Mouse (Mus musculus): ENCODE data around the gene Ddi2. TPM values are rescaled to one million over a fixed set of nuclear protein-coding genes. Genes with fewer than 3 reads are reported as not detected.
"Not testable (repeated sequence)": the region's sequence is repeated elsewhere in the genome, so short reads cannot be mapped to it uniquely, and the experiment has no call there.

Ddi2 gene
- total RNA-seq (2022) = 10 to 100 TPM; 53.9 to 63.4 (median 56.8) TPM

GRCm38 (mm10) chr4:141722731-141723672 lies at the start of gene Ddi2:
TSS of gene Ddi2 (minus strand) at chr4:141723419.
- DNase-seq (ENCODE audit: low spot score in 2 of 2) = peak; percentile 85 to 87

- DNase-seq (ENCODE audit: low spot score in 2 of 2) = not testable (repeated sequence)
These were observed 49.8 kb upstream of the Ddi2 start for GRCm38 (mm10) chr4:141773019-141773418.

DNA sequence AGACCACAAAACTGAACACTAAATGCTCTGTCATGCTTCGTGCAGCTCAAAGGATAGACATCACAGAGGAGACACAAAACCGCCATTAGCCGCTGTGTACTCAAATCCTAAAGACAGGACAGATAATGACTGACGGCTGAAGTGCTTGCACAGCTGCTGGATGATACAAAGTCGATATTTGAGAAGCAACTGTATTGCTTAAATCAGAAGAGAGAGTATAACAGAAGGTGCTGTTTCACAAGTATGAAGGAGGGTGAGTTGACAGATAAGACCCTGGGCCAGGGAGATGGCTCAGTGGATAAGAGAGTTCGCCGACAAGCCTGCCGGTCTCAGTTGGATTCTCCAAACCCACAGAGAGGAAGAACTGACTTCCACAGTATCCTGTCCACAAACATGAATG lies 48.6 kb upstream of the Ddi2 start:
- no peak for DNase-seq (ENCODE audit: low spot score in 2 of 2)

- no peak for DNase-seq (ENCODE audit: low spot score in 2 of 2)
These were observed 46.4 kb upstream of the Ddi2 start for GRCm38 (mm10) chr4:141769501-141770160.

GRCm38 (mm10) chr4:141767353-141768036 lies 44.3 kb upstream of the Ddi2 start:
- no peak for DNase-seq (ENCODE audit: low spot score in 2 of 2)

GRCm38 (mm10) chr4:141766668-141767352 lies 43.6 kb upstream of the Ddi2 start:
- no peak for DNase-seq (ENCODE audit: low spot score in 2 of 2)

DNA sequence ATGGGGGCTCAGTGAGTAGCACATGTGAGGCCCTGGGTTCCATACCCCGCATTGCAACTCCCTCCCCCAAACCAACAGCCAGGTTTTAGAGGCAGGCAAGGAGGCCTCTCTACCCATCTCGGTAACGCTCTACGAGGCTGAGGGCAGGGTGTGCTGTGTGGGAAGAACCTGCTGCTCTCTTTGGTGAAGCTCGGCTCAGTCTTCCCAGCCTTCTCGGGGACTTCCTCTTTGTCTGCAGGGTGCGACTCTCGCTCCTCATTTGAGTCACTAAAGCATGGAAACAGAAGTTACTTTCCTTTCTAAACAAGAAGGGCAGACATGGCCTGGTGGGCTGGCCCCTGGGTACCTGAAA lies 43.1 kb upstream of the Ddi2 start:
- no peak for DNase-seq (ENCODE audit: low spot score in 2 of 2)

- DNase-seq (ENCODE audit: low spot score in 2 of 2) = no peak
These were observed 41.8 kb upstream of the Ddi2 start for GRCm38 (mm10) chr4:141765008-141765407.

- no peak for DNase-seq (ENCODE audit: low spot score in 2 of 2)
These were observed 40.3 kb upstream of the Ddi2 start for GRCm38 (mm10) chr4:141763476-141763875.

- DNase-seq (ENCODE audit: low spot score in 2 of 2) = no peak
These were observed 38.9 kb upstream of the Ddi2 start for GRCm38 (mm10) chr4:141762102-141762598.

DNA sequence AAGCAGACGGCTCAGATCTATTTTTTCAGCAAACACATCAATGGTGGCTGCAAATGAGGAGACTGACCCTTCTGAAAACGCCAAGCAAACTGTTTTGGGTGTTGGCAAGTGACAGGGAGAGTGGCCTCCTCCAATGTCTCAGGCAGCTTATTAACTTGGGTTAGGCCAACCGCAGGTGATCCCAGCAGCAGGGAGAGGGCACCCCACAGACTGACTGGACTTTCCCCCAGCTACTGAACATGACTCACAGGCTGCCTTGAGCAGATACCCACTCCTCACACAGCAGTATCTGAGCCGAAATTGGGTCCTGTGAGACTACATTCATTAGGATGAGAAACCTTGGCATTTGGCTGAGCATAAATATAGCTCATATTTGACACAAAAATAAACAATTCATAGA lies 37.7 kb upstream of the Ddi2 start:
- no peak for DNase-seq (ENCODE audit: low spot score in 2 of 2)

DNA sequence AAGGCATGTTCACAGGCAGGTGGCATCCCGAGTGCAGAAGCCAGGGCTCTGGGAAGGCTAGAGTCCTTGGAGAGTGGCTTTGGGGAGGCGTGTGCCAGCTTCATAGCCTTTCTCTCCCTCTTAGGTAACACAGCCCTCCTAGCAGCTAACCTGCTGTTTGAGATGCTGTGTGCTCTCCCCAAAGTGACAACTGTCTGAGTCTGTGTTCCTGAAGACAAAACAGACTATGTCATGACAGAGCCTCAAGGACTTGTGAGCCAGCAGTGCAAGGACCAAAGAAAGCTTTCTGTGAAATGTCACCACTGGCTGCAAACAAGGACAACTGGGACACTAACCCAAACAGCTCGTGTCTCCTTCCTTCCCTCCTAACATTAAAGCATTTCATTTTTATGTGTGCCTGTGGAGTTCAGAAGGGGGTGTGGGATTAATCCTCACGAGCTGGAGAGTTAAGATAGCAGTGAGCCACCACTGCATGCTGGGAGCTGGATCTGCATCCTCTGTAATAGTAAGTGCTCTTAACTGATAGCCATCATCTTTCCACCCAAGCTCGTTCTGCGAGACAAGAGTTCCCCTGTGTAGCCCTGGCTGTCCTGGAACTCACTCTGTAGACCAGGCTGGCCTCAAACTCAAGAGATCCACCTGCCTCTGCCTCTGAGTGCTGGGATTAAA lies 35.8 kb upstream of the Ddi2 start:
- no peak for DNase-seq (ENCODE audit: low spot score in 2 of 2)

DNA sequence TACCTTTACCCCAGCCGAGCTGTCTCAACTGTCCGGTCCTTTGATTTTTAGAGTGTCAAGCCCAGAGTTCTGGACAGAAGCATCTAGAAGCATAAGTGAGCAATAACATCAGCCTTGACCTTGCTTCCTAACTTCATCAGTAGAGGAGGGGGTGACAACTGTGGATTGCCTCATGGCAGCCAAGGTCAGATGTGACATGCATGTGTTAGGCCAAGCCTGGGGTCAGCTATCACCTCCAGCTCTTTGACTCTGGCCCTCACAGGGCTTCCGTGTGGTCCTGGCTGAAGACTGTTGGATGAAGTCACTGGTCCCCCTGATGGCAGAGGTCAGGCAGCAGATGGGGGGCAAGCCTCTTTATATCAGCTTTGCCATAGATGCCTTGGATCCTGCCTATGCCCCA lies 33.9 kb upstream of the Ddi2 start:
- no peak for DNase-seq (ENCODE audit: low spot score in 2 of 2)

DNA sequence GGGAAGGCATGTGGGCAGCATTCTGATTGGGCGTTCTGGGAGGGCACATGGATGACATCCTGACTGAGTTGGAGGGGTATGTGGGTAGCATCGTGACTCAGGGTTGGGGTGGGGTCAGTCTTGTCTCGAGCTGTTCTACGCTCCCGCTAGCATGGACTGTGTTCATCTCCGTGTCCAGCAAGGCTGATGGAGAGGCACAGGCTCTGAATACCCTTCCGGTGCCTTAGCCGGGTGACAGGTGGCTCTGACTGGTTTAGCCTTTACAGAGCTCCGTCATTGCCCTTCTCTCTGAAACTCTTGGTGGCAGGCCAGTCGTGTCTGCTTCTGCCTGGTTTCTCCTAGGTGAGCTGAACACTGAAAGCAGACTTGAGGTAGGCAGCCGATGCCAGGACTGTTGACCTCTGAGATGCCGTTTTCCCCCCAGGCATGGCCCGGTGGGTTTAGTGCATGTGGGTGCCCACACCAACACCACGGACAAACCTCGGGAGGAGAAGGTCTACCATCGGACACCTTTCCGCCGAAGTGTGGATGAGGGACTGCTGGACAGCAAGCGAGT lies 32.2 kb upstream of the Ddi2 start:
- no peak for DNase-seq (ENCODE audit: low spot score in 2 of 2)

DNA sequence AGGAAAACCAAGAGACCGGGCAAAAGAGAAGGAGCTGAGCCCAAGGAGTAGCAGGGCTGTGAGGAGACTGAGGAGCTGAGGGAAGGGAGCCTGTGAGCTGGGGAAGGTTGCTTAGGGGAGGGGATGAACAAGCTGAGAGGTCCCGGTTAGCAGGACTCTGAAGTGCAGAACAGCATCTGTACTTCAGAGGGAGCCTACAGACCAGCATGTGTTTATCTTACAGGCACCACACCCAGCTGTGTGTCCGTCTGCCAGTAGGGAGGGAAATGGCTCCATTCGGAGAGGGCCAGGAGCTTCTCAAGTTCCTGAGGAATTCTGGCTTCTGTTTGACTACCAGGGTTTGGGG lies 28.8 kb upstream of the Ddi2 start:
- no peak for DNase-seq (ENCODE audit: low spot score in 2 of 2)

DNA sequence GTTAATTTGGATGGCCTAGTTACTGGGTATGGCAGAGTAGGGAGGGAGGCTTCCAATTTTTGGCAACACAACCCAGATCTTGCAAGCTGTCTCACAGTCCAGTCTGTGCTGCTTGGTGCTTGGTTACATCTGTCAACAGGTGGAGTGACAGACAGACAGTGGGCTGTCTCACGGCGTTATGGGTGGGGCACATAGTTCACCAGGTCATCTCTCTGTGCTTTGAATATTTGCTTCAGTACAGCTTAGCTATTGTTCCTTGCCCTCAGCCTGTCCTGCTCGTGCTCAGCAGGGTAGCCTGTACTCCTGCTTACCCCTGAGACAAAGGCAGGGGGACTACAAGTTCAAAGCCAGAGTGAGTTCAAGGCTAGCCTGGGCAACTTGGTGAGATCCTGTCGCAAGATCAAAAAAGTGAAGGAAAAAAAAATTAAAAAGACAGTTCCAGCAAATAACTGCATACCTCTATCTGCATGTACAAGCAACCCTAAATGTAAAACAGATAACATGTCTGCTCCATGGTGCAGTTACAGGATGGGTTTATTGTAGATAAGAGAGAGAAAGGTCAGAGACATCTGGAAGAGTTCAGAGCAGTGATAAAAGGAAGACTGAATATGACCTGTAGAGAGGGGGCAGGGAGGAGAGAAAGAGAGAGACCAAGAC lies 28.3 kb upstream of the Ddi2 start:
- no peak for DNase-seq (ENCODE audit: low spot score in 2 of 2)

- no peak for DNase-seq (ENCODE audit: low spot score in 2 of 2)
These were observed 27.6 kb upstream of the Ddi2 start for GRCm38 (mm10) chr4:141750826-141751225.

DNA sequence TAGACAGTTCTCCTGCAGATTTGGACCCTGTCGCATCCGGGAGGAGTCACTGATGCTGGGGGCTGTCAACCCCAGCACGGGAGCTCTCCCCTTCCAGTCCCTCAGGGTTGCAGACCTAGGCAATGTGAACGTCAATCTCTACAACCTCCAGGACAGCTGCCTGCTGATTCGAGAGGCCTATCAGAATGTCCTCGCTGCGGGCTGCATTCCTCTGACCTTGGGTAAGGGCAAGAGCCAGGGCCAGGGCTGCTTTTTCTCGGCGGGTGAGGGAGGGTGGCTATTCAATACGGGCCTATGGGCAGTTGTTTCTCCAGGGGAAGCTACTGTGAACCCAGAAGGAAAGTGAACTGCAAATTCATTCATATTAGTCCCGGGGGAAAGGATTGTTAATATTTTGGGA lies 26.3 kb upstream of the Ddi2 start:
- peak; percentile 40 to 58 for DNase-seq (ENCODE audit: low spot score in 2 of 2)

DNA sequence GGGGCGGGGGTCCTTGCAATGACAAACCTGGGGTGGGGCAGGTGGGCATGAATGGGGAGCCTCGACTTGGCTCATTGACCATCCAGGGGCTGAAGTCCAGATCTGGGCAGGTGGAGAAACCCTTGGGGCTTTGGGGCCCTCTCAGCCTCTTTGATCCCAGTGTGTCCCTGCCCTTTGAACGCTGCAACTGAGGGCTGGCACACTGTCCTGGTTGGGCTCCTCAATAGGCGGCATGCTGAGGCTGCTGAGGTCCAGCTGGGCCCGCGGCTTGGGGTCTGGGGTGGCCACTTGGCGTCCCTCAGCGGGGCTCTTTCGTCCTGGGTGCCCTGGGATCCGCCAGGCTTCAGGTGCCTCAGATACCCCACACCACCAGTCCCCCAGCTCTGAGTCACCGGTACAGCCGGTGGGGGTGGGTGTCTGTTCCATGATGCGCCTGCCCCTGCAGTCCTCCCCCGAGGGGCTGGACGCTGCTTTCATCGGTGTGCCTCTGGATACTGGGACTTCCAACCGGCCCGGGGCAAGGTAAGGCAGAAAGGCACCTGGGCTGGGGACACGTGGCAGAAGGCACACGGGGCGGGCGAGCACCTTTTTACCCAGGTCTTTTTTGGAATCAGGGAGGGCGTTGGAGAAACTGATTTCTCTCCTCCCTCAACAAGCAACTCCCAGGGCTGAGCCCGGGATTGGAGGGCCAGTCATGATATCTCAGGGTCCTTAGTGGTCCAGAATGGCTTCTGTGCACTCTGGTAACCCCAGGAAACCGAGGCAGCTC lies 23.5 kb upstream of the Ddi2 start, which contains the start of gene Agmat:
Gene Agmat, plus strand, starts transcription at position 95 of the 769 bp plus-strand sequence.
- no peak for DNase-seq (ENCODE audit: low spot score in 2 of 2)
